Mouse (Mus musculus): ENCODE results near the gene Zmiz1. TPM values are rescaled to one million over a fixed set of nuclear protein-coding genes. Genes with fewer than 3 reads are reported as not detected.

The Zmiz1 gene
- 12.4 and 13.5 TPM in 2 replicates for polyA plus RNA-seq (2015; fragmentation: Nextera tagmentation; extraction: Ambion mirVana)

DNA sequence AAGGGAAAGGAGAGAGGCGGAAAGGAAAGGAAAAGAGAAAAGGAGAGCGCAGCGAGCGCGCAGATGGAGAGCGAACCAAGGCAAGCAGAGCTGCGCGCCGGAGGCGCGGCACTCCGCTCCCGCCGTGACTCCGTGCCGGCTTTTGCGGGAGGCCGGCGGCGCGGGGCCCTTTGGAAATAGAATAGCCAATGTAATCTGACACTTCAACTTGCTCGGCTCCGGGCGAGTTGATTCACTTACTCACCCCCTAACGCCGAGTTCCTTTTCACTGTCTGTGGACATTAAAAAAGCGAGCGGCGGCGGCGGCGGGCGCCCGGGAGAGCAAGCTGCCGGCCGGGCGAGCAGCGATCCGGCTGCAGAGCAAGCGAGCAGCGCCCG is at the start of gene Zmiz1:
TSS of gene Zmiz1 (plus strand) at position 170 of the 378 bp plus-strand sequence.
- peak; percentile 58 for ATAC-seq
- no peaks in the 10 kb centered on the region for H3K9me3 ChIP-seq (ENCODE audit: control insufficient read depth)
- under 1% methylated on average over 42 of the region's 42 CpGs for WGBS
- peak within 1 kb of the TSS; percentile 94 for H3K9ac ChIP-seq (ENCODE audit: low read depth, low read length)
- H3K27ac ChIP-seq (ENCODE audit: low read depth, low read length), result peak within 1 kb of the TSS; percentile 99
- TF ChIP-seq CTCF (IDR thresholded peaks at IDR 0.05; ENCODE audit: low read depth), result no peak
- H3K4me1 ChIP-seq (replicated peaks; ENCODE audit: control insufficient read depth, insufficient read depth, low read length), result peaks cover 10% of the 10 kb centered on the region
- H3K27me3 ChIP-seq (replicated peaks; ENCODE audit: control insufficient read depth, insufficient read depth, low read length), result no peaks in the 10 kb centered on the region
- H3K36me3 ChIP-seq (ENCODE audit: control insufficient read depth, insufficient read depth), result no peaks in the 10 kb centered on the region
- peak within 1 kb of the TSS; percentile 93 for H3K4me3 ChIP-seq (ENCODE audit: low read depth, low read length)
- peak within 1 kb of the TSS; percentile 94 for H3K4me2 ChIP-seq (replicated peaks; ENCODE audit: low read depth)

DNA sequence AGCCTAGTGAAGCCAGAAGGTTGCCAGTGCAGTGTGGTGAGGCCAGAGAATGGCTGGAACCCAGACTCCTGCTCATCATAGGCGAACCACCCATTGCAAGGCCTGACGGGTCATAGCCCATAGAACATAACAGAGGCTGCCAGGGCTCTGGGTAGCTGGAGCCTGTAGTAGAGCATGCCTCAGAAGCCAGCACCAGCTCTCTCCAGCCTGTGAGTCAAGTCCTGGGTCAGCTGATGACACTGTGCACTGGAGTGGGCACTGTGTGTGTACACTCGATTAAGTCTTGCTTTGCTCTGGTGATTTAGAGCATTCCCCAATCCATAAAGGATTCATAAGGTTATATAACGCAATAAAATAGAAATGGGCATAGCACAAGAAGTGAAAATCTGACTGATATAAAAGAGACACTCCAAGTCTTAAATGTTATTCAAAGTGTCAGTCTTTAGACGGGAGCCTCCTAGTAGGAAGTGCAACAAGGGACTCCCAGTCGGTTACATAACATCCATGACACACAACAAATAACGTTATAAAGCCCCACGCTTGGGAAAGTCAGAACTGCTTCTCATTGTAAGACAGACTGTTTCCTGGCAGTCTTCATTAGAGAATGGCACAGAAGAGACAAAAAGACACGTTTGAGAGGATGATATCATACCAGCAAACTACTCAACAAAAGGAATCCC is 47.0 kb upstream of the Zmiz1 start:
- H3K36me3 ChIP-seq (ENCODE audit: control insufficient read depth, insufficient read depth), result no peaks in the 10 kb centered on the region
- no peak overlapping the region for H3K9ac ChIP-seq (ENCODE audit: low read depth, low read length)
- no peak for TF ChIP-seq CTCF (IDR thresholded peaks at IDR 0.05; ENCODE audit: low read depth)
- no peaks in the 10 kb centered on the region for H3K27me3 ChIP-seq (replicated peaks; ENCODE audit: control insufficient read depth, insufficient read depth, low read length)
- no peak overlapping the region for H3K4me2 ChIP-seq (replicated peaks; ENCODE audit: low read depth)
- no peak overlapping the region for H3K27ac ChIP-seq (ENCODE audit: low read depth, low read length)
- ATAC-seq, result no peak
- no peaks in the 10 kb centered on the region for H3K9me3 ChIP-seq (ENCODE audit: control insufficient read depth)
- H3K4me3 ChIP-seq (ENCODE audit: low read depth, low read length), result no peak overlapping the region
- no peaks in the 10 kb centered on the region for H3K4me1 ChIP-seq (replicated peaks; ENCODE audit: control insufficient read depth, insufficient read depth, low read length)
- 83% methylated on average over 9 of the region's 9 CpGs for WGBS

DNA sequence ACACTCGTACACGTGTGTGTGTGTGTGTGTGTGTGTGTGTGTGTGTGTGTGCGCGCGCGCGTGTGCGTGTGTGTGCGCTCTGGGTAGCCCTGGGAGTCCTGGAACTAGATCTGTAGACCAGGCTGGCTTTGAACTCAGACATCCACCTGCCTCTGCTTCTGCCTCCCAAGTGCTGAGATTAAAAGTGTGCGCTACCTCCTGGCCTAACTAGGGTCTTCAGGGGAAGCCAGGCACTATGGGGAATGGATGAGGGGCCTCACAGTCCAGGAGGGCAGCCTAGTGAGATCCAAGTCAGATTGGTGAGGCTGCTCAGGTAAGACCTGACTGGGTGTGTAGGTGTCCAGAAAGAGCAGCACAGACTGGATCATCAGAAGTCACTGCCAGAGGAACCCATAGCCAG is 46.2 kb upstream of the Zmiz1 start:
- WGBS, result 97% methylated on average over 10 of the region's 10 CpGs
- Histone ChIP-seq H3K36me3 (ENCODE audit: control insufficient read depth, insufficient read depth) (no peaks in the 10 kb centered on the region), H3K4me2 (replicated peaks; ENCODE audit: low read depth) (no peak overlapping the region)

DNA sequence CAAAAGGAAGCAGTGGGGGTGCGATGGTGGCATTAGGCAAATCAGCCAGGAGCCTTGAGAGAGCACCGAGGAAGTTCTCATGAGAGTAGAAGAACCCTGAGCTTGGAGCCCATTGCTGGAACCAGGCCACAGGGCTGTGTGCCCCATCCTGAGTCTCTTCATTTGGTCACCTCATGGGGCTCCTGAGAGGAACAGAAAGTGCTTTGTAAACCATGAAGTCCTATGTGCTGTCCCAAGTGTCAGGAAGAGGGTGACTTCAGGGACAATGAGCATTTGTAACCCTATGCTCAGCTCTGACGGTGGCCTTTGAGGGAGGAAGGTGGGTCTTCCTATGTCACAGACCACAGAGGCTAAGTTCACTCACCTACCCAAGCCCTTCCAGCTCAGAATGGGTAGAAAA is 45.5 kb upstream of the Zmiz1 start:
- no peak for TF ChIP-seq CTCF (IDR thresholded peaks at IDR 0.05; ENCODE audit: low read depth)
- no peaks in the 10 kb centered on the region for H3K36me3 ChIP-seq (ENCODE audit: control insufficient read depth, insufficient read depth)
- WGBS, result 73% methylated on average over 3 of the region's 3 CpGs
- H3K27ac ChIP-seq (ENCODE audit: low read depth, low read length), result no peak overlapping the region
- no peaks in the 10 kb centered on the region for H3K27me3 ChIP-seq (replicated peaks; ENCODE audit: control insufficient read depth, insufficient read depth, low read length)
- no peaks in the 10 kb centered on the region for H3K9me3 ChIP-seq (ENCODE audit: control insufficient read depth)
- no peak overlapping the region for H3K4me2 ChIP-seq (replicated peaks; ENCODE audit: low read depth)
- no peak for ATAC-seq
- no peak overlapping the region for H3K4me3 ChIP-seq (ENCODE audit: low read depth, low read length)
- H3K4me1 ChIP-seq (replicated peaks; ENCODE audit: control insufficient read depth, insufficient read depth, low read length), result no peaks in the 10 kb centered on the region
- no peak overlapping the region for H3K9ac ChIP-seq (ENCODE audit: low read depth, low read length)

More for the DNA sequence above, 46.2 kb upstream of the Zmiz1 start:
- H3K9ac ChIP-seq (ENCODE audit: low read depth, low read length), result no peak overlapping the region
- no peak for ATAC-seq
- H3K27ac ChIP-seq (ENCODE audit: low read depth, low read length), result no peak overlapping the region
- no peak for TF ChIP-seq CTCF (IDR thresholded peaks at IDR 0.05; ENCODE audit: low read depth)
- H3K4me3 ChIP-seq (ENCODE audit: low read depth, low read length), result no peak overlapping the region
- no peaks in the 10 kb centered on the region for H3K9me3 ChIP-seq (ENCODE audit: control insufficient read depth)
- no peaks in the 10 kb centered on the region for H3K4me1 ChIP-seq (replicated peaks; ENCODE audit: control insufficient read depth, insufficient read depth, low read length)
- H3K27me3 ChIP-seq (replicated peaks; ENCODE audit: control insufficient read depth, insufficient read depth, low read length), result no peaks in the 10 kb centered on the region

DNA sequence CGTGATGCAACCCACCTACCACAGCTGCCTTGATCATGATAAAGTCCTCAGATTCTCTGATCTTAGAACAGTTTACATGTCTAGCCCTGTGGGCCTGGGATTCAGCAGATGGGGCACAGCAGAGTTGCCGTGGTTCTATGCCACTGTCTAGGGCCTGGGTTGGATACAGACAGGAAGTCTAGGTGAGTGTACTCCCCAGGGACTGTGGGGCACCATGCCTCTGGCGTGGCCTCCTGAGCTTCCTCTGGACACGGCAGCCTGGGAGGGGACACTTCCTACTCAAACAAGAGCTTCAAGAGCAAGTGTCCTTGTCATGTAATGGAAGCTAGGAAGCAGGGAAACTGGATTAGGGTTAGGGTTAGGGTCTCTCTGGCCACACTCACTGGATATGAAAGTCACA is 44.9 kb upstream of the Zmiz1 start:
- no peak overlapping the region for H3K4me2 ChIP-seq (replicated peaks; ENCODE audit: low read depth)
- ATAC-seq, result no peak
- no peak for TF ChIP-seq CTCF (IDR thresholded peaks at IDR 0.05; ENCODE audit: low read depth)
- H3K4me1 ChIP-seq (replicated peaks; ENCODE audit: control insufficient read depth, insufficient read depth, low read length), result no peaks in the 10 kb centered on the region
- no peaks in the 10 kb centered on the region for H3K36me3 ChIP-seq (ENCODE audit: control insufficient read depth, insufficient read depth)
- no peaks in the 10 kb centered on the region for H3K9me3 ChIP-seq (ENCODE audit: control insufficient read depth)
- no peak overlapping the region for H3K27ac ChIP-seq (ENCODE audit: low read depth, low read length)
- WGBS, result 59% methylated on average over 4 of the region's 4 CpGs
- no peak overlapping the region for H3K9ac ChIP-seq (ENCODE audit: low read depth, low read length)
- H3K4me3 ChIP-seq (ENCODE audit: low read depth, low read length), result no peak overlapping the region
- H3K27me3 ChIP-seq (replicated peaks; ENCODE audit: control insufficient read depth, insufficient read depth, low read length), result no peaks in the 10 kb centered on the region

DNA sequence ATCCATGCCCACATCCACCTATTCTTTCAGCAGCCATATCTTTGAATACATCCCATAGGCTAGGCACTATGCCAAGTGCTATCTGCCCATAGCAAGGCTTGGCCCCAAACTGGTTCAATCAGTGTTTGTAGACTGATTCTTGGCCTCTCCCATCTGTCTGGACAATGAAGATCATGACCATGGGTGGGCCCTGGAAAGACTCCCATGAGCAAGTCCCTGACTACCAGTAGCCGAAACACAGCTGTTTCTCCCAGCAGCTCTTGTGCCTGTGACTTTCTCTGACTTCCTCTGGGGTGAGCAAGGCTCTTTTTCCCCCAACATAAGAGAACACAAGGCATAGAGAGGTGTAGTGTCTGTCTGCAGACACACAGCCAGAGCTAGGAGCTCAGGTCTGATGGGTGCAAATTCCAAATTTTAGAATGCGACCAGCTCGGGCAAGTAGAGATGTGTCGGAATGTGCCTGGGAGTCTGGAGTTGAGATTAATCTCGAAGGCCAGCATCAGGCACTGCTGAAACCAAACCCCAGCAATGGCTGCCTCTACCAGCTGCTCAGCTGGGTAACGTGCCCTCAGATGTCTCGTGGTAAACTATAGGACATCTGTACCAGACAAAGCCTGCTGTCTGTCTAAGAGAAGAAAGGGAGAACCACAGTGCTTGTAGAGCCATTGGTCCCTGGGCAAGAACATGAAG is 38.8 kb upstream of the Zmiz1 start:
- Histone ChIP-seq H3K4me2 (replicated peaks; ENCODE audit: low read depth) (no peak overlapping the region), H3K36me3 (ENCODE audit: control insufficient read depth, insufficient read depth) (no peaks in the 10 kb centered on the region), H3K9me3 (ENCODE audit: control insufficient read depth) (no peaks in the 10 kb centered on the region), H3K9ac (ENCODE audit: low read depth, low read length) (no peak overlapping the region), H3K4me1 (replicated peaks; ENCODE audit: control insufficient read depth, insufficient read depth, low read length) (0 out of 2 replicates have a peak, but pooled peaks cover 3% of the 10 kb centered on the region), H3K27ac (ENCODE audit: low read depth, low read length) (no peak overlapping the region), H3K27me3 (replicated peaks; ENCODE audit: control insufficient read depth, insufficient read depth, low read length) (no peaks in the 10 kb centered on the region), H3K4me3 (ENCODE audit: low read depth, low read length) (no peak overlapping the region)
- TF ChIP-seq CTCF (IDR thresholded peaks at IDR 0.05; ENCODE audit: low read depth), result no peak
- 82% methylated on average over 7 of the region's 7 CpGs for WGBS
- no peak for ATAC-seq

Measured in intestine, postnatal 0 days (tissue).